Mouse (Mus musculus): ENCODE measurements around the gene Gdpgp1. TPM values are rescaled to one million over a fixed set of nuclear protein-coding genes. Genes with fewer than 3 reads are reported as not detected.
A peak's percentile ranks its signal among the peaks of the same experiment; 100 is the strongest.

Gene Gdpgp1
- polyA plus RNA-seq, 1 experiment, result 5.3 TPM

DNA sequence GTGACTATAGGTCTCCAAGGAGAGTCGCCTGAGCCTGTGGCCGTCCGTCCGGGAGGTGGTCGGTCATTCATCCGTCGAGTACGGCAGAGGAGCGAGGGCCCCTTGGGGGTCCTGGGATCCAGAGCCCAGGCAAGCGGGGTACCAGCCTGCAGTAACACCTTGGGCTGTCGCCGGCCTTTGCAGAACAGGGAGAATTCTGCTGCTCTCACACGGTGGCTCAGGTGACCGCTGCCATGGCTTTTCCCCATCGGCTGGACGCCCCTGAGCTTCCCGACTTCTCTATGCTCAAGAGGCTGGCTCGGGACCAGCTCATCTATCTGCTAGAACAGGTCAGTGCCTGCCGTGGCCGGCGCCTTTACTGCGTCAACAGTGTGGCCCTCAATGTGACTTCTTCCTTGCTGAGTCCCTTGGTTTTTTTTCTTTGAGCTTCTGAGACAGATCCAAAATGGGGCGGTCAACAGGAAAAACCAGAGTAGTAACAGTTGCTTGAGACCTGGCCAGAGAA is 37.1 kb downstream of the Gdpgp1 start:
- Histone ChIP-seq H3K4me3 (ENCODE audit: control insufficient read depth, insufficient read depth, low read length) (peak overlapping the region; percentile 99), H3K27ac (ENCODE audit: control insufficient read depth, insufficient read depth, low read length) (no peak overlapping the region; the same call in 1 of the 2 replicates), H3K27me3 (ENCODE audit: control insufficient read depth, insufficient read depth, low read length) (no peaks in the 10 kb centered on the region), H3K4me1 (replicated peaks; ENCODE audit: control insufficient read depth, insufficient read depth, low read length) (peaks cover 6% of the 10 kb centered on the region), H3K36me3 (ENCODE audit: control insufficient read depth, insufficient read depth, low read length) (peaks cover 25% of the 10 kb centered on the region)
- TF ChIP-seq POLR2A (IDR thresholded peaks at IDR 0.05; ENCODE audit: control insufficient read depth, extremely low read depth, insufficient read depth, low read length, poor library complexity) (peak; percentile 7), CTCF (IDR thresholded peaks at IDR 0.05; ENCODE audit: borderline replicate concordance, control insufficient read depth, extremely low read depth, insufficient read depth, low read length, poor library complexity) (no peak)
- no peak for DNase-seq
- under 1% methylated on average over 23 of the region's 23 CpGs for WGBS

GRCm38 (mm10) chr7:80273456-80273855 is 40.8 kb downstream of the Gdpgp1 start:
- Histone ChIP-seq H3K36me3 (ENCODE audit: control insufficient read depth, insufficient read depth, low read length) (peaks cover 38% of the 10 kb centered on the region), H3K27ac (ENCODE audit: control insufficient read depth, insufficient read depth, low read length) (no peak overlapping the region), H3K27me3 (ENCODE audit: control insufficient read depth, insufficient read depth, low read length) (no peaks in the 10 kb centered on the region), H3K4me3 (ENCODE audit: control insufficient read depth, insufficient read depth, low read length) (no peak overlapping the region), H3K4me1 (replicated peaks; ENCODE audit: control insufficient read depth, insufficient read depth, low read length) (peaks cover 6% of the 10 kb centered on the region)
- DNase-seq, result no peak
- TF ChIP-seq POLR2A (IDR thresholded peaks at IDR 0.05; ENCODE audit: control insufficient read depth, extremely low read depth, insufficient read depth, low read length, poor library complexity) (no peak), CTCF (IDR thresholded peaks at IDR 0.05; ENCODE audit: borderline replicate concordance, control insufficient read depth, extremely low read depth, insufficient read depth, low read length, poor library complexity) (no peak)
- 95% methylated on average over 2 of the region's 2 CpGs for WGBS

DNA sequence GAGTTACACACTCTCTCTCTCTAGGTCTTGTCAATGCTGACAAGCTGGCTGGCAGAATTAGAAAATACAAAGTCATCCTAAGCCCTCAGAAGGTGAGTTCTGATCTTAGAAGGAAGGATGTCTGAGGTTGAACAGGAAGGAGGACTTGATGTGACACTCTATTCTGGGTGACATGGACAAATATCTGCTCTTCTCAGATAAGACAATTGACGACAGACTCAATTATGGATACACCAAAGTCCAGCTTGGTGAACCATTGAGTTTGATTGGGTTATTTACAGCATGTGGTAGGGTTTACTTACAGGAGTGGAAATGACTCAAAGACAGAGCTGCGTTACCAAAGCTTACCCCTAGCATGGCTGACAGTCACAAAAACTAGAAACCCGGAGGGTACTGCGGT is 43.7 kb downstream of the Gdpgp1 start:
- no peak for TF ChIP-seq POLR2A (IDR thresholded peaks at IDR 0.05; ENCODE audit: control insufficient read depth, extremely low read depth, insufficient read depth, low read length, poor library complexity)
- no peak for TF ChIP-seq CTCF (IDR thresholded peaks at IDR 0.05; ENCODE audit: borderline replicate concordance, control insufficient read depth, extremely low read depth, insufficient read depth, low read length, poor library complexity)
- WGBS, result 93% methylated on average over 4 of the region's 4 CpGs
- Histone ChIP-seq H3K27me3 (ENCODE audit: control insufficient read depth, insufficient read depth, low read length) (no peaks in the 10 kb centered on the region), H3K27ac (ENCODE audit: control insufficient read depth, insufficient read depth, low read length) (no peak overlapping the region), H3K4me1 (replicated peaks; ENCODE audit: control insufficient read depth, insufficient read depth, low read length) (no peaks in the 10 kb centered on the region), H3K4me3 (ENCODE audit: control insufficient read depth, insufficient read depth, low read length) (no peak overlapping the region), H3K36me3 (ENCODE audit: control insufficient read depth, insufficient read depth, low read length) (peaks cover 49% of the 10 kb centered on the region)
- DNase-seq, result no peak

- Histone ChIP-seq H3K36me3 (ENCODE audit: control insufficient read depth, insufficient read depth, low read length) (peaks cover 61% of the 10 kb centered on the region), H3K27me3 (ENCODE audit: control insufficient read depth, insufficient read depth, low read length) (no peaks in the 10 kb centered on the region), H3K27ac (ENCODE audit: control insufficient read depth, insufficient read depth, low read length) (no peak overlapping the region), H3K4me3 (ENCODE audit: control insufficient read depth, insufficient read depth, low read length) (no peak overlapping the region), H3K4me1 (replicated peaks; ENCODE audit: control insufficient read depth, insufficient read depth, low read length) (peaks cover 3% of the 10 kb centered on the region)
- no peak for DNase-seq
- WGBS, result 98% methylated on average over 10 of the region's 10 CpGs
- TF ChIP-seq CTCF (IDR thresholded peaks at IDR 0.05; ENCODE audit: borderline replicate concordance, control insufficient read depth, extremely low read depth, insufficient read depth, low read length, poor library complexity) (no peak), POLR2A (IDR thresholded peaks at IDR 0.05; ENCODE audit: control insufficient read depth, extremely low read depth, insufficient read depth, low read length, poor library complexity) (no peak)
Observed at GRCm38 (mm10) chr7:80280032-80280431, 47.4 kb downstream of the Gdpgp1 start.

DNA sequence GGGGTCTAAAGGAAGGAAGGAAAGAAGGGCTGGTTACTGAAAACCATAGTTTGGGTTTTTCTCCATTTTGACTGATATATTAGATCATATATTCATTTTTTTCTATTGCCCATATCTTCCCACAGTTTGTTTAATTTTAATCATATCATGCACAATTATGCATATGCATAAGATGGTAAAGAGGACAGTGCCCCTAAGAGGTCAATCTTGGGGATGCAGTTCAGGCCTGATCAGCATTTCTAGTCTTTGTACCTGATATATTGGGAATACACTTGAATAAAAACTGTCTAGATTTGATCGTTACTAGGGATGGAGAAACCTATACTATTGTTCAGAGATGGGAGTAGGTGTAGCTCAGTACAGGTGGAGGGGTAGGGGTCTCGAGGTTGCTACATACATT is 48.3 kb downstream of the Gdpgp1 start:
- Histone ChIP-seq H3K4me3 (ENCODE audit: control insufficient read depth, insufficient read depth, low read length) (no peak overlapping the region), H3K27ac (ENCODE audit: control insufficient read depth, insufficient read depth, low read length) (no peak overlapping the region), H3K36me3 (ENCODE audit: control insufficient read depth, insufficient read depth, low read length) (peaks cover 55% of the 10 kb centered on the region), H3K27me3 (ENCODE audit: control insufficient read depth, insufficient read depth, low read length) (no peaks in the 10 kb centered on the region), H3K4me1 (replicated peaks; ENCODE audit: control insufficient read depth, insufficient read depth, low read length) (peaks cover 11% of the 10 kb centered on the region)
- DNase-seq, result no peak
- TF ChIP-seq CTCF (IDR thresholded peaks at IDR 0.05; ENCODE audit: borderline replicate concordance, control insufficient read depth, extremely low read depth, insufficient read depth, low read length, poor library complexity), result no peak
- no peak for TF ChIP-seq POLR2A (IDR thresholded peaks at IDR 0.05; ENCODE audit: control insufficient read depth, extremely low read depth, insufficient read depth, low read length, poor library complexity)
- whole genome bisulfite sequencing, result 99% methylated on average over 2 of the region's 2 CpGs

DNA sequence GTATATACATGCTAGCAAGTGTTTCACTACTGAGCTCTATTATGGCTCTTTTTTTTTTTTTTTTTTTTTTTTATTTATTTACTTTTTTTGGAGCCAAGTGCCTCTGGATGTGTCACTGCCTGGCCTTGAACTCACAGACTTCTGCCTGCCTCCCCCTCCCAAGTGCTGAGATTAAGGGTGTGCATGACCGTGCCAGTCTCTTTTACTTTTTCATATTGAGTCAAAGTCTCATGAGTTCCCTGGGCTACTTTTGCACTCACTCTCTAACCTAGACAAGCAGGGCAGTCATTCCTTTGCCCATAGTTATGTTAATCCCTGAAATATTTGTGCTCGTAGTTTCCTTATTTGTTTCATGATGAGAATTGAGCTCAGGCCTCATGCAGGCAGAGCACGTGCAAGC is 49.0 kb downstream of the Gdpgp1 start:
- no peak overlapping the region for H3K4me3 ChIP-seq (ENCODE audit: control insufficient read depth, insufficient read depth, low read length)
- whole genome bisulfite sequencing, result 94% methylated on average over 3 of the region's 3 CpGs
- no peak overlapping the region for H3K27ac ChIP-seq (ENCODE audit: control insufficient read depth, insufficient read depth, low read length)
- no peaks in the 10 kb centered on the region for H3K27me3 ChIP-seq (ENCODE audit: control insufficient read depth, insufficient read depth, low read length)
- no peak for TF ChIP-seq CTCF (IDR thresholded peaks at IDR 0.05; ENCODE audit: borderline replicate concordance, control insufficient read depth, extremely low read depth, insufficient read depth, low read length, poor library complexity)
- no peak for TF ChIP-seq POLR2A (IDR thresholded peaks at IDR 0.05; ENCODE audit: control insufficient read depth, extremely low read depth, insufficient read depth, low read length, poor library complexity)
- H3K36me3 ChIP-seq (ENCODE audit: control insufficient read depth, insufficient read depth, low read length), result peaks cover 49% of the 10 kb centered on the region
- peaks cover 18% of the 10 kb centered on the region for H3K4me1 ChIP-seq (replicated peaks; ENCODE audit: control insufficient read depth, insufficient read depth, low read length)
- DNase-seq, result no peak
